Mouse (Mus musculus): ENCODE results near the gene Pmepa1. TPM values are rescaled to one million over a fixed set of nuclear protein-coding genes. Genes with fewer than 3 reads are reported as not detected.

Pmepa1 gene
- polyA plus RNA-seq, 1 experiment = 13.1 TPM

- TF ChIP-seq POLR2A (IDR thresholded peaks at IDR 0.05; ENCODE audit: low read depth, low read length) (no peak), CTCF (IDR thresholded peaks at IDR 0.05; ENCODE audit: extremely low read depth, insufficient read depth, insufficient read length, insufficient replicate concordance) (peak; percentile 41; the same call in 1 of the 2 replicates)
- Histone ChIP-seq H3K4me1 (ENCODE audit: control insufficient read depth, insufficient read depth, insufficient read length) (no peaks in the 10 kb centered on the region), H3K27ac (ENCODE audit: insufficient read depth, low read length) (no peak overlapping the region), H3K27me3 (ENCODE audit: control insufficient read depth, insufficient read depth, low read length) (peaks cover 7% of the 10 kb centered on the region), H3K36me3 (ENCODE audit: control insufficient read depth, insufficient read depth, low read length) (no peaks in the 10 kb centered on the region), H3K4me3 (ENCODE audit: extremely low read depth, insufficient read depth, insufficient read length) (no peak overlapping the region)
- WGBS = 79% methylated on average over 16 of the region's 16 CpGs
- DNase-seq (ENCODE audit: low read depth in 1 of 2, low spot score in 2 of 2) = peak in 1 of 2 experiments; percentile 24
Measured at GRCm38 (mm10) chr2:173278846-173279580, 2.7 kb upstream of the Pmepa1 start.

- no peak for DNase-seq (ENCODE audit: low read depth in 1 of 2, low spot score in 2 of 2)
- WGBS = 24% methylated on average over 12 of the region's 12 CpGs
- Histone ChIP-seq H3K36me3 (ENCODE audit: control insufficient read depth, insufficient read depth, low read length) (no peaks in the 10 kb centered on the region), H3K4me1 (ENCODE audit: control insufficient read depth, insufficient read depth, insufficient read length) (no peaks in the 10 kb centered on the region), H3K27me3 (ENCODE audit: control insufficient read depth, insufficient read depth, low read length) (peaks cover 7% of the 10 kb centered on the region), H3K4me3 (ENCODE audit: extremely low read depth, insufficient read depth, insufficient read length) (peak overlapping the region; percentile 65; the same call in 1 of the 2 replicates), H3K27ac (ENCODE audit: insufficient read depth, low read length) (no peak overlapping the region)
- TF ChIP-seq POLR2A (IDR thresholded peaks at IDR 0.05; ENCODE audit: low read depth, low read length) (no peak), CTCF (IDR thresholded peaks at IDR 0.05; ENCODE audit: extremely low read depth, insufficient read depth, insufficient read length, insufficient replicate concordance) (no peak)
Measured at GRCm38 (mm10) chr2:173276859-173277258, 526 bp upstream of the Pmepa1 start.

GRCm38 (mm10) chr2:173275343-173276201 is 761 bp downstream of the Pmepa1 start:
- no peak for DNase-seq (ENCODE audit: low read depth in 1 of 2, low spot score in 2 of 2)
- Histone ChIP-seq H3K4me1 (ENCODE audit: control insufficient read depth, insufficient read depth, insufficient read length) (no peaks in the 10 kb centered on the region), H3K27ac (ENCODE audit: insufficient read depth, low read length) (peak overlapping the region; percentile 15; the same call in 1 of the 2 replicates), H3K4me3 (ENCODE audit: extremely low read depth, insufficient read depth, insufficient read length) (peak overlapping the region; percentile 65), H3K36me3 (ENCODE audit: control insufficient read depth, insufficient read depth, low read length) (no peaks in the 10 kb centered on the region), H3K27me3 (ENCODE audit: control insufficient read depth, insufficient read depth, low read length) (peaks cover 7% of the 10 kb centered on the region)
- 3% methylated on average over 89 of the region's 93 CpGs for WGBS
- TF ChIP-seq POLR2A (IDR thresholded peaks at IDR 0.05; ENCODE audit: low read depth, low read length) (no peak), CTCF (IDR thresholded peaks at IDR 0.05; ENCODE audit: extremely low read depth, insufficient read depth, insufficient read length, insufficient replicate concordance) (no peak)

GRCm38 (mm10) chr2:173274428-173275342 is 1.6 kb downstream of the Pmepa1 start:
- WGBS = 15% methylated on average over 15 of the region's 15 CpGs
- peaks cover 7% of the 10 kb centered on the region for H3K27me3 ChIP-seq (ENCODE audit: control insufficient read depth, insufficient read depth, low read length)

GRCm38 (mm10) chr2:173273885-173274284 is 2.4 kb downstream of the Pmepa1 start:
- Histone ChIP-seq H3K4me3 (ENCODE audit: extremely low read depth, insufficient read depth, insufficient read length) (no peak overlapping the region), H3K36me3 (ENCODE audit: control insufficient read depth, insufficient read depth, low read length) (no peaks in the 10 kb centered on the region), H3K27ac (ENCODE audit: insufficient read depth, low read length) (no peak overlapping the region), H3K27me3 (ENCODE audit: control insufficient read depth, insufficient read depth, low read length) (peaks cover 7% of the 10 kb centered on the region), H3K4me1 (ENCODE audit: control insufficient read depth, insufficient read depth, insufficient read length) (no peaks in the 10 kb centered on the region)
- TF ChIP-seq POLR2A (IDR thresholded peaks at IDR 0.05; ENCODE audit: low read depth, low read length) = no peak
- TF ChIP-seq CTCF (IDR thresholded peaks at IDR 0.05; ENCODE audit: extremely low read depth, insufficient read depth, insufficient read length, insufficient replicate concordance) = no peak
- 76% methylated on average over 4 of the region's 4 CpGs for WGBS
- DNase-seq (ENCODE audit: low read depth in 1 of 2, low spot score in 2 of 2) = no peak

More at GRCm38 (mm10) chr2:173274428-173275342, 1.6 kb downstream of the Pmepa1 start:
- Histone ChIP-seq H3K4me3 (ENCODE audit: extremely low read depth, insufficient read depth, insufficient read length) (peak overlapping the region; percentile 65), H3K4me1 (ENCODE audit: control insufficient read depth, insufficient read depth, insufficient read length) (no peaks in the 10 kb centered on the region), H3K27ac (ENCODE audit: insufficient read depth, low read length) (peak overlapping the region; percentile 3; the same call in 1 of the 2 replicates), H3K36me3 (ENCODE audit: control insufficient read depth, insufficient read depth, low read length) (no peaks in the 10 kb centered on the region)
- DNase-seq (ENCODE audit: low read depth in 1 of 2, low spot score in 2 of 2) = no peak
- no peak for TF ChIP-seq CTCF (IDR thresholded peaks at IDR 0.05; ENCODE audit: extremely low read depth, insufficient read depth, insufficient read length, insufficient replicate concordance)
- no peak for TF ChIP-seq POLR2A (IDR thresholded peaks at IDR 0.05; ENCODE audit: low read depth, low read length)

- peaks cover 7% of the 10 kb centered on the region for H3K27me3 ChIP-seq (ENCODE audit: control insufficient read depth, insufficient read depth, low read length)
- no peak overlapping the region for H3K27ac ChIP-seq (ENCODE audit: insufficient read depth, low read length)
- TF ChIP-seq POLR2A (IDR thresholded peaks at IDR 0.05; ENCODE audit: low read depth, low read length) (no peak), CTCF (IDR thresholded peaks at IDR 0.05; ENCODE audit: extremely low read depth, insufficient read depth, insufficient read length, insufficient replicate concordance) (no peak)
- no peak overlapping the region for H3K4me3 ChIP-seq (ENCODE audit: extremely low read depth, insufficient read depth, insufficient read length)
- no peaks in the 10 kb centered on the region for H3K36me3 ChIP-seq (ENCODE audit: control insufficient read depth, insufficient read depth, low read length)
- no peak for DNase-seq (ENCODE audit: low read depth in 1 of 2, low spot score in 2 of 2)
- 83% methylated on average over 11 of the region's 11 CpGs for WGBS
- peaks cover 5% of the 10 kb centered on the region; the same call in 1 of the 2 replicates for H3K4me1 ChIP-seq (ENCODE audit: control insufficient read depth, insufficient read depth, insufficient read length)
Measured at GRCm38 (mm10) chr2:173272354-173272900, 3.9 kb downstream of the Pmepa1 start.
